Mouse (Mus musculus) E14TG2a.4 (cell line): ENCODE results near the gene Slc35e3.

ENCODE experiments used
- H3K27me3 ChIP-seq: 2 replicates; pipeline ENCODE4 v1.6.1; 2014; ENCODE audit warnings: low read length, control low read depth; ENCODE audit not compliant: insufficient read depth
- H3K36me3 ChIP-seq: 2 replicates; pipeline ENCODE4 v1.6.1; 2014; ENCODE audit warnings: low read length, control low read depth; ENCODE audit not compliant: insufficient read depth
- H3K4me1 ChIP-seq: replicated peaks from 2 replicates; pipeline ENCODE4 v1.6.1; 2014; ENCODE audit warnings: low read depth, low read length, control low read depth
- H3K4me3 ChIP-seq: replicated peaks from 2 replicates; pipeline ENCODE4 v1.5.1; 2014; ENCODE audit warnings: mild to moderate bottlenecking, low read length
- H3K9me3 ChIP-seq: 2 replicates; pipeline ENCODE4 v1.6.1; 2014; ENCODE audit warnings: low read length, control low read depth
- CTCF ChIP-seq: conservative IDR thresholded peaks from 2 replicates; pipeline ENCODE4 v1.5.1; 2014; ENCODE audit warnings: low read length
- NANOG ChIP-seq: IDR thresholded peaks from 2 replicates; pipeline ENCODE4 v1.6.1; 2014; ENCODE audit warnings: borderline replicate concordance, low read length, mixed read lengths
- POU5F1 ChIP-seq: IDR thresholded peaks from 2 replicates; pipeline ENCODE4 v1.6.1; 2014; ENCODE audit warnings: low read length, borderline replicate concordance

Slc35e3 gene

DNA sequence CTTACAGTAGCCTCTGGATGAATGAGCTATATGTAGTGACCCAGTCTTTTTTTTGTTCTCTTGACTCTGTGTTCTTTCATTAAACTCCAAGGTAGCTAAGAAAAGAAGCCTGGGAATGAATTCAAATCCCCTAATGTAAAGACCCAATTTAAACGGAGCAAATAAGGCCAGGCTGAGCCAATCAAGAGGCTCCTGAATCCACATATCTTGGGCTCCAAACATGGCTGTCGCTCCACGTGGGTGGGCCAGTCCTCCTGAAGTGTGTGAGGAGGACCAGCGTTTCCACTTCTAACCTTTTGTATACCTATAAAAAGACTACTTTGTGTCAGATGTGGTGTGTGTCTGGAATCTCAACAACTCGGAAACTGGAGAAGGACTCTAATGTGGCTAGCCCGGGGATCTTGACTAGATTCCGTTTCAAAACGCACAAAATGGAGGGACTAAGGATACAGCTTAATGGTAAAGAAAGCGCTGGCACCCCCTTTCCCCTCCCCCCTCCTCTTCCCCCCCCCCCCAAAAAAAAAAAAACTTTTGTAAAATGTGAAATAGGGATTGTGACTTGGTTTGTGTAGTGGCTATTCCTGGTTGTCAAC is 18.6 kb downstream of the Slc35e3 start:
- peaks cover 18% of the 10 kb centered on the region for H3K4me1 ChIP-seq
- no peaks in the 10 kb centered on the region for H3K27me3 ChIP-seq
- no peak for TF ChIP-seq NANOG
- H3K4me3 ChIP-seq, result no peak overlapping the region
- no peaks in the 10 kb centered on the region for H3K9me3 ChIP-seq
- H3K36me3 ChIP-seq, result no peaks in the 10 kb centered on the region

DNA sequence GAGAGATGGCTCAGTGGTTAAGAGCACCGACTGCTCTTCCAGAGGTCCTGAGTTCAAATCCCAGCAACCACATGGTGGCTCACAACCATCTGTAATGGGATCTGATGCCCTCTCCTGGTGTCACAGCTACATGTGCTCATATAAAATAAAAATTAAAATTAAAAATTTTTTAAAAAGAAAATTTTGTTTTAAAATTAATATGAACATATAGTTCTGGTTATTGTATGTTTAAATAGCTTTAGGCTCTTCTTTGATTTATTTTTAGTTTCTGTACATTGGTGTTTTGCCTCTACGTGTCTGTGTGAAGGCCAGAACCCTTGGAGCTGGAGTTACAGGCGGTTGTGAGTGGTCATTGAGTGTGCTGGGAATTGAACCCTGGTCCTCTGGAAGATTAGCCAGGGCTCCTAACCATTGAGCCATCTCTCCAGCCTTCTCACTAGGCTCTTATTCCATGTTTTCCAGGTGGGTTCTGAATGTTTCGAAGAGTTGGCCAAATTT is 19.2 kb downstream of the Slc35e3 start:
- no peak overlapping the region for H3K4me3 ChIP-seq
- TF ChIP-seq POU5F1 (no peak), CTCF (no peak), NANOG (no peak)
- H3K4me1 ChIP-seq, result peaks cover 12% of the 10 kb centered on the region; the same call in 1 of the 2 replicates
- H3K36me3 ChIP-seq, result no peaks in the 10 kb centered on the region
- H3K9me3 ChIP-seq, result no peaks in the 10 kb centered on the region
- no peaks in the 10 kb centered on the region for H3K27me3 ChIP-seq

DNA sequence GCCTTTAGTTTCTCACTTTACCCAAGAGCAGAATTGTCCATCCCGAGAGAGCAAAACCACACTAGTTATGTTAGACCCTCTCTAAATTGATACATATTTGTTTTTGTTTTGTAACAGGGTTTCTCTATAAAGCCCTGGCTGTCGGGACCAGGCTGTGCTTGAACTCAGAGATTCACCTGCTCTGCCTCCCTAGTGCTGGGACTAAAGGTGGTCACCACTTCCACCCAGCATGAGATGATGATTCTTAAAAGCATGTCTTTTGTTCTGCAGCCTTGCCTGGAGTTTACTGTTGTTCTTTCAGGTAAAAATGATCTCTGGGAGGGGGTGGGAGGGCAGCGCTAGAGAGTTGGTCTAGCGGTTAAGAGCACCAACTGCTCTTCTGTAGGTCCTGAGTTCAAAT is 19.8 kb downstream of the Slc35e3 start:
- peaks cover 13% of the 10 kb centered on the region for H3K4me1 ChIP-seq
- H3K27me3 ChIP-seq, result no peaks in the 10 kb centered on the region
- no peaks in the 10 kb centered on the region for H3K36me3 ChIP-seq
- no peak overlapping the region for H3K4me3 ChIP-seq
- no peaks in the 10 kb centered on the region for H3K9me3 ChIP-seq
- TF ChIP-seq POU5F1 (no peak), NANOG (no peak), CTCF (no peak)

DNA sequence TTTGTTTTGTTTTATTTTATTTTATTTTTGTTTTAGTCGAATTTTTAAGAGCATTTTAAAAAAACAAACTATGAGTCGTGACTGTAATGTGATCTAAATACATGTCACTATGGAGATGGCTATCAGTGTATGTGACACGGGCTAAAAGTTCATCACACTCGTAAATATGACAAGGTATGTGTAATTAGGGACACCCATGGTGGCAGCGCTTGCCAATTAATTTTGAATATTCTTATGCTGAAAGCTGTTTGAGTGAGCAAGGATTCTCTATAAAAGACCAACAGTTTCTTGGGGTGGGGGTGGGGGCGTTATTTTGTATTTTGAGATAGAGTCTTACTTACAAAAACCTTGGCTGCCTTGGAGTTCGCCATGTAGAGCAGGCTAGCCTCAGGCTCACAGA is 20.5 kb downstream of the Slc35e3 start:
- peaks cover 11% of the 10 kb centered on the region for H3K4me1 ChIP-seq
- H3K27me3 ChIP-seq, result no peaks in the 10 kb centered on the region
- H3K4me3 ChIP-seq, result no peak overlapping the region
- no peaks in the 10 kb centered on the region for H3K9me3 ChIP-seq
- H3K36me3 ChIP-seq, result no peaks in the 10 kb centered on the region
- TF ChIP-seq CTCF (no peak), POU5F1 (no peak), NANOG (no peak)

DNA sequence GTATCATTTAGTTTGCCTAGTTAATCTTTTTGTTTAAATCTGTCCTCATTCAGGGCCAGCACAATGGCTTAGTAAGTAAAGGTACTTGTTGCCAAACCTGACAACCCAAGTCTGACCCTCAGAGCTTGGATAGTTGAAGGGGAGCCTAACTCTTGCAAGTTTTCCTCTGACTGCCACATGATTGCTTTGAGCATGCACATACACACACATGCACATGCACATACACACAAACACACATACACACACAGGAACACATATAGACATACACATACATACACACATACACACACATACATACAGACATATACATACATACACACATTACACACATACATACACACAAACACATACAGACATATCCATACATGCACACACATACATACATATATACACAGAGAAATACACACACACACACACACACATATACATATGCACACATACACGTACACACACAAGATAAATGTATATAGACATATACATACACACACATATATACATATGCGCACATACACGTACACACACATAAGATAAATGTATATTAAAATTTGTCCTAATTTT is 21.3 kb downstream of the Slc35e3 start:
- H3K36me3 ChIP-seq, result no peaks in the 10 kb centered on the region
- H3K27me3 ChIP-seq, result no peaks in the 10 kb centered on the region
- no peak overlapping the region for H3K4me3 ChIP-seq
- TF ChIP-seq NANOG, result no peak
- H3K4me1 ChIP-seq, result peaks cover 14% of the 10 kb centered on the region
- no peaks in the 10 kb centered on the region for H3K9me3 ChIP-seq

DNA sequence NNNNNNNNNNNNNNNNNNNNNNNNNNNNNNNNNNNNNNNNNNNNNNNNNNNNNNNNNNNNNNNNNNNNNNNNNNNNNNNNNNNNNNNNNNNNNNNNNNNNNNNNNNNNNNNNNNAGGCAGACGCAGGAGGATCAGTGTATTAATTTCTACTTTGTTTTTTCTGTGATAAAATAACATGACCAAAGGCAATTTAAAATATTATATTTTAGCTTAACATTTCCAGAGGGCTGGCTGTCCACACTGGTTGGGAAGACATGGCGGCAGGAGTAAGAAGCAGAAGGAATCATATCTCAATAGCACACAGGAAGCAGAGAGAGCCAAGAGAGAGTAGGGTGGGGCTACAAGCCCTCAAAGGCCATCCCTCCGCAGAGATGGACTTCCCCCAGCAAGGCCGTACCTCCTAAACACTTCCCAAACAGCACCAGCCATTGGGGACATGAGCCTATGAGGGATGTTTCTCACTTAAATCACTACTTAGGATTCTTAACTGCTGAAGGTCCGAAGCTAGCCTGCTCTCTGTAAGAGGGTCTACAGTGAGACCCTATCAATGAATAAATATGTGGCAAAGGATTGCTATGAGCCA is 21.9 kb downstream of the Slc35e3 start:
- no peaks in the 10 kb centered on the region for H3K27me3 ChIP-seq
- no peak for TF ChIP-seq POU5F1
- H3K36me3 ChIP-seq, result no peaks in the 10 kb centered on the region
- no peaks in the 10 kb centered on the region for H3K9me3 ChIP-seq
- H3K4me1 ChIP-seq, result peaks cover 16% of the 10 kb centered on the region
- H3K4me3 ChIP-seq, result no peak overlapping the region

DNA sequence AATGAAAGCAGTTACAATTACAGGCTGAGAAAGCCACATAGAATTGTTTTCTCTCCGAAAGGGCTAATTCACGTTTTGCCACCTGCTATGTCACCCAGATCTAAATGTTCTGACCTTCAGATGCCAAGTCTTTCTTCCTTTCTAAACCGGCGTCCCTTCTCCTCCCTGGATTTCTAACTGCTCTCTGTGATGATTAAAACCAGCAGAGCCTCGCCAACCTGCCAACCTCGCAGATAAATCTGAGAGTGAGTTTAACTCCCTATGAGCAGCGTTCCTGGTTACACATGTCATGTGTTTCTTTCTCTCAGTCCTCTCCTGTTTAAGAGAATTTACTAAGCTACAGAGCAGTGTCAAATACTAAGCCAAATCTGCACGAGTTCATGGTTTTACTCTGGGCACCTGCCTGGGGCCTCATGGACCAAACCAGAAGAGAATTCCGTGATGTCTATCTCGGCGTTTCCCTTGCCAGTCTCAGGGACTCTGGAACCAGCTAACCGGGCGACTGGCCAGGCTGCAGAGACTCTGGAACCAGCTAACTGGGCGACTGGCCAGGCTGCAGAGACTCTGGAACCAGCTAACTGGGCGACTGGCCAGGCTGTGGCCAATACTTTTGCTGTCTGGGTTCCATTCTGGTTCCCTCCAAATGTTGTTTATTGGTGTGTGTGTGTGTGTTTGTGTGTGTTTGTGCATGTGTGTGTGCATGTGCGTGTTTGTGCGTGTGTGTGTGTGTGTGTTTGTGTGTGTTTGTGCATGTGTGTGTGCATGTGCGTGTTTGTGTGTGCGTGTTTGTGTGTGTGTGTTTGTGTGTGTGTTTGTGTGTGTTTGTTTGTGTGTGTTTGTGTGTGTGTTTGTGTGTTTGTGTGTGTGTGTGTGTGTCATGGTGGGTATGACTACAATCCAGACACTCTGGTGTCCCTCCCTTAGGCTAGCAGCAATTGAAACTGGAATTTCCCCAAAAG is 27.7 kb downstream of the Slc35e3 start:
- Histone ChIP-seq H3K36me3 (no peaks in the 10 kb centered on the region), H3K4me1 (peaks cover 66% of the 10 kb centered on the region), H3K9me3 (no peaks in the 10 kb centered on the region), H3K4me3 (peak overlapping the region; percentile 41; the same call in 1 of the 2 replicates), H3K27me3 (no peaks in the 10 kb centered on the region)
- TF ChIP-seq CTCF (no peak), NANOG (no peak), POU5F1 (no peak)

DNA sequence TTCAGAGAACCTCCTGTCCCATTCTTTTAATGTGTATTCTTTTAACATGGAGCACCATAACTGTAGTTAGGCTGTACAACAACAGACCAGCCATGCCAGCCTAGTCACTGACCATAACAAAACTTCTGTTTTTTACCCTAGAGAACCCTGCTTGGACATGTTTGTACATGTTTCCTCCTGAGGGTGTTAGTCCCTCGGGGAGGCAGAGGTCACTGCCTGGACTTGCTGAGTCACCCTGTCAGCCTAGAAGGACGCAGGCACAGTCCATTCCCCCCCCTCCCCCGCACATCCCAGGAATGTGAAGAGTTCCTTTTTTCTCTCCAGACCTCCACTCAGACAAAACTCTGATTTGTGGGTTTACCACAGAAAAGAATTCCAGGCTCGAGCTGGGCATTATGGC is 28.6 kb downstream of the Slc35e3 start:
- no peak for TF ChIP-seq POU5F1
- TF ChIP-seq NANOG, result no peak
- no peak for TF ChIP-seq CTCF
- peaks cover 73% of the 10 kb centered on the region for H3K4me1 ChIP-seq
- 0 out of 2 replicates have a peak overlapping the region, but pooled peaks have one; percentile 10 for H3K4me3 ChIP-seq
- H3K27me3 ChIP-seq, result no peaks in the 10 kb centered on the region
- no peaks in the 10 kb centered on the region for H3K9me3 ChIP-seq
- no peaks in the 10 kb centered on the region for H3K36me3 ChIP-seq
